Mouse (Mus musculus) fibroblast of lung, adult 2 months (primary cell): ENCODE data around the gene St6galnac3.
"Not testable (repeated sequence)": the region's sequence is repeated elsewhere in the genome, so short reads cannot be mapped to it uniquely, and the experiment has no call there.

Experiments
- DNase-seq: peaks from one replicate; pipeline ENCODE4 v3.0.0-alpha.2; 2011; ENCODE audit warnings: low read depth

St6galnac3 gene

DNA sequence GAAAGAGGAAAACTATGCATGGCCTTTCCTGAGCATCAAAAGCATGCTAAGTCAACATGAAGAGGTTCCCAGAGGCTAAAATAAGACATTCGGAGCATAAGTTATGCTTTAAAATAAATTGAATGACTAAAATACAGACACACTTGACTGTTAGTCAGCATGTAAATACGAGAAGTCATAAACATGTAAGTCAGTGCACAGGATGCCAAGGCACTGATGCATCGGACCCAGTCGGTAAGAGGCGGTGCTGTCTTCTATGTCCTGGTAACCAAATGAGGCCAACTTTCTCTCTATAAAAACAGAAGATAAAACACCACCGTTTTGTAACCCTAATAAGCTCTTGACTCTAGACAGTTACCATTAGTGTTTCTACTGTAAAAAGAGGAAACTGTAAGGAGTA is 317.3 kb downstream of the St6galnac3 start:
- no peak for DNase-seq

DNA sequence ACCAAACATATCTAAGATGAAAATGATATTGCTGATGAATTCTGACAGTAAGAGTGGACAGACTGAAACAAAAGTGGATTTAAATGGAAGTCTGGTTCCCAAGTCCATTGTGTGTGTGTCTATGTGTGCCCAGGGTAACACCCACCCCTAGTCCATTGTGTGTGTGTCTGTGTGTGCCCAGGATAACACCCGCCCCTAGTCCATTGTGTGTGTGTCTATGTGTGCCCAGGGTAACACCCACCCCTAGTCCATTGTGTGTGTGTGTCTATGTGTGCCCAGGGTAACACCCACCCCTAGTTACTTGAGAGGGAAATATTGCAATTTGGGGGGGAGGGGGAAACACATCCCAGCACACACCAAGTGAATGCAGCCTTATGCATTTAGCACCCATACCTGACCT is 318.1 kb downstream of the St6galnac3 start:
- DNase-seq = no peak

DNA sequence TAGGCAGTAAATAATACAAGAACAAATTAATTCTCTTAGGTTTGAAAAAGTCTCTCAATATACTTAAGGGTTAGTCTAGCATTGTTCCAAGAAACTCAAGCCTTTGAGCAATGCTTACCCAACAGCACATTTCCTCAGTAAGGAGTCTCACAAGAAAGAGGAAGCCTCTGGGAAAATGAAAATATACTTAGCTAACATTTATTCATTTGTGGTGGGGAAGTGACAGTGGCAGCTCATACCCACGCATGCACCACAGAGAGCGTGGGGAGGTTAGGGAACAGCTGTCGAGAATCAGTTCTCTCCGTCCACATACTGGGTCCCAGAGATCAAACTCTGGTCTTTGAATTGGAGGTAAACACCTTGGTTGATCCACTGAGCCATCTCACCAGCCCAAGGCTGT is 318.8 kb downstream of the St6galnac3 start:
- DNase-seq = no peak

DNA sequence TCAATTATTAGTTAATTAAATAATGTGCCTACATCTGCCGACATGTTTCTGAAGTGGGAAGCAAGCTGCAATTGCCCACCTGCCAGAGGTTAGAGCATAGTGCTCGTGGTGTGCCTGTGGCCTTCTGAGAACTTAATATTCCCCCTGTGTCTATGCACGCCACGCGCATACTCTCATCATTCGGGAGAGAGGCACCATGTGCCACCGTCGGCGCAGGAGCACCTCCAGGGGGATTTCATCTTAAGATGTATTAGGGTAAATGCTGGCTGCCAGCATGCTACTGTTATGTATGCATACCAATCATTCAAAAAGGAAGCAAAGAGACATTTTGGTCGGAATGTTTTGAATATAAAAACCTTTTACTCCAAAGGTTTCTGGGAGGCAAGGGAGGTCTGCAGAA is 319.3 kb downstream of the St6galnac3 start:
- DNase-seq = no peak

DNA sequence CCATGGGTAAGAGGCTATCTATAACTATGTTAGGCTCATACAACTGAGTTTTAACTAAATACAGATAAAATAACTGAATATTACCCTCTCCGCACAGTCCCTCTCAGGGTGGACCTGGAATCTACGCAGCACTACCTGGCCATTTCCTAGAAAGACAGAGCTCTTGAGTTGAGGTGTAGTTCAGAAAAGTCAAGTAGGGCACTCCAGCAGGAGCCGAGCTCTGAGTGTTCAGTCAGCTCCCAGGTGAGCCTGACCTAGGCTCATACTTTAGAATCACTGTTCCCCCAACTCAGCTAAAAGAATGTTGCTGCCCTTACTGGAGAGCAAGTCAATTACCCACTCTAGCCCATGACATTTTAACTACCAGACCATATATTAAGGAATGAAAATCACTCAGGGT is 324.7 kb downstream of the St6galnac3 start:
- DNase-seq = no peak

DNA sequence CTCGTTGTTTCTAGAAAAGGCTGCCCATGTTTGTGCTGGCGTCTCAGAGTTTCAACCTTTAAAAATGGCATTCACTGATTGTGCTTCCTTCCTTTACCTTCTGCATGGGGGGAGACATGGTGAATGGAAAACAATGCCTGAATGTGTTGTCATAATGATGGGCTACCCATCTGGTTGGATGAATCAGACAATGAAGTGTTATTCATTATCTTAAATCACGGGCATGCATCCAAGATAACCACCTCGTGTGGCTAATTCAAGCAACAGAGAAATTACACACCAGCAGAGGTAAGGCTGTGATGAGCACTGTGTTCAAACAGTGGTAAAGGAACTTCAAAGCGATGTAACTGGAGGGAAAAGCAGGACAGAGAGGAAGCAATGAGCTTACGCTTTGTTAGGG is 325.4 kb downstream of the St6galnac3 start:
- no peak for DNase-seq

DNA sequence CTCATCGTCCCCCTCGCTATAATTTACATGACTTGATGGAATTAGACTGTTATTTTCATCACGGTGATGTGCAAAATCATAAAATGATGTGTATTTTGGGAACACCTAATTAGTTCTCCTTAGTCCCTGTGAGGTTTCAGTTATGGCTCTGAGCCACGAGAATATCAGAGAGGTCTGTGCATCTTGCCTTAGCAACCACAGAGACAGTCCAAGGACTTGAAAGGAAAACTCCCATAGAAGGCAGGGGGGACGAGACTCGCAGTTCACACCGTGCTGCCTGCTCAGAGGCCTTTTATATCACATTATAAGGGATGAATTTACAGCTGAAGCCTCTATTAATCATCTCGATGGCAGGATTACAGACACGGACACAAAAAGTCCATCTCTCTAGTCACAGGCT is 327.2 kb downstream of the St6galnac3 start:
- DNase-seq = no peak

DNA sequence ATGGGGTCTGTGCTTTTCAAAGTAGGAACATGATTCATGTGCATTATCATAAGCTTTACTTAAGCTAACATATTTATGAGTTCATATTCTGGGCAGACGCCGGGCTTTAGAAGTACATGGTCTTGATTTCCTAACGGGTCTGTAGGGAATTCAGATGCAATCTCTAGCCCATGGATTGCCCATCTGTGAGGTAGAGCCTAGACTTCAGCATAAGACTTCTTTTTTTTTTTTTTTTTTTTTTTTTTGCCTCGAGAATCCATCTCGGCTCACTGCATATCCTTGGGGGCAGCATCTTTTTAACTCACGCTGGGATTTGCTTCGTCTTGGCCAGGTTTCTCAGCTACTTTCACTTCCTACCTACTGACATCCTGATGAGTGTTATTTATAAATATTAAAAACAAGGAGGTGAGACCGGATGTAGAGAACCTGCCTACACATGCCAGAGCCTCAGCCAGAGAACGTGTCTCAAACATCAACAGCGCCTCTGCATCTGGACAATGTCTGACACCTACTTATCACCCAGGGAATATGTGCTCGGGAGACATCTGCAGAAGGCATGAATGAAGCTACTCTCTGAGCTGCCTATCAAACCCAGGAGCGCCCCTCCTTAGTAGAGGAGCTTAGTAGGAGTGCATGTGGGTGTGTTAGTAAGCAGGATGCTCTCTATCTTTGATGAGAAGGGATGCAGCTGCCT is 328.5 kb downstream of the St6galnac3 start:
- no peak for DNase-seq

DNA sequence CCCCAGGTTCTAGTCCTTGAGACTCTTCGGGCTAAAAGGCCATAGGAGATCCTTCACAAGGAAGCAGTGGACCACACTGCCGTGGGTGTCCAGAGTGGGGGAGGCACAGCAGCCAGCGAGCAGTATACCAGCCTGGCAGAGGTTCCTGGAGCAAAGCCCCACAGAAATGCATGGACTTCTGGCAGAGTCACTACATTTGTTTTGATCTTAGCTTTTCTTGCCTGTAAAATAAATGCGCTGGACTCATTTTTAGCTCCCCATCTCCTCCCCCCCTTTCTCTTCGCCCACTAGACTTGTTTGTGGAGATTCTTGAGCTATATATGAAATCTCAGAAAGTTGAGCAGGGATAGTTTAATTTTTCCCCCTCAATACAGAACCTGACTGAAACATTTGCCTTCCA is 329.6 kb downstream of the St6galnac3 start:
- DNase-seq = no peak

DNA sequence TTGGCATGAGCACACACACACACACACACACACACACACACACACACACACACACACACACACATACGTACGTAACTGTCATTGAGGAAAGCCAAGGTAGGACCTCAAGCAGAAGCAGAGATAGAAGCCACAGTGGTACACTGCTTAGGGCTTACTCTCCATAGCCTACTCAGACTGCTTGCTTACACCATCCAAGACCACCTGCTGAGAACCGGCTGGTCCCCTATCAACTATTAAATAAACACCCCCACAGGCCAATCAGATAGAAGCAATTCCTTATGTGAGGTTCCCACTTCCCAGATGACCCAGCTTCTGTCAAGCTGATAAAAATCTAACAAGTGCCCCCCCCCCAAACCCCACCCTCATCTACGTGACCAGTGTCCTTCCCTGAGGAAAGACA is 330.2 kb downstream of the St6galnac3 start:
- no peak for DNase-seq

DNA sequence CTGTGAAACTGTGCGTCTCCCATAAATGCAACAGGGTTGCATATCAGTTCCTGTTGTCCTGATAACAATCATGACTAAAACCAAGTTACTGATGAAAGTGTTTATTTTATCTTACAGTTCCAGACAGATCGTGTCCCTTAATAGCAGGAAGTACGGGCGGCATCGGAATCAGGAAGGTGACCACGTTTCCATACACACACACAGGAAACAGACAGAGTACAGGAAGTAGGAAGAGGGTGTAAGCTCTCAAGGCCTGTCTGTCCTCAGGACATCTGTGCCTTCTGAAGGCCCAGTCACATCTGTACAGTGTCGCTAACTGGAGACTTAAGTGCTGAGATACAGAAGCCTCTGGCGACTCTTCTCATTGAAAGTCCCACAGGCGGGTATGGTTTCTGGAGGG is 330.8 kb downstream of the St6galnac3 start:
- no peak for DNase-seq

DNA sequence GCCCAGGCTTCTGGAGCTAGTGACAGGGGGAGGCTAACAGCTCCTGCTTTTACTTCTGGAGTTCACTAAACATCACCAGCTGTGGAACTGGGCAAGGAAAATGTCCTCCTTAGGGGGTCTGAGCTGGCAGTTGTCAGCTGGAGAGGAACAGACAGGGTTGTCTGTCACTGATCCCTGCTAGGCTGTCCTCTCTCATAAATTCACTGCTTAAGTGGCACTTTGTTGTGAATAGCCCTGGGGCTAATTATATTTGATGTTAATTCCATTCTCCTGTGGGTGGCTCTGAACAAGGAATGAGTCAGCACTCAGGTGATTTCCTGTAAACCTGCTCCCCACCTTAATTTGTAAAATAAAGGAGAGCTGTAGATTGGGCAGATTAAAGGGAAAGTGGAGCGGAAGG is 333.5 kb downstream of the St6galnac3 start:
- DNase-seq = not testable (repeated sequence)

DNA sequence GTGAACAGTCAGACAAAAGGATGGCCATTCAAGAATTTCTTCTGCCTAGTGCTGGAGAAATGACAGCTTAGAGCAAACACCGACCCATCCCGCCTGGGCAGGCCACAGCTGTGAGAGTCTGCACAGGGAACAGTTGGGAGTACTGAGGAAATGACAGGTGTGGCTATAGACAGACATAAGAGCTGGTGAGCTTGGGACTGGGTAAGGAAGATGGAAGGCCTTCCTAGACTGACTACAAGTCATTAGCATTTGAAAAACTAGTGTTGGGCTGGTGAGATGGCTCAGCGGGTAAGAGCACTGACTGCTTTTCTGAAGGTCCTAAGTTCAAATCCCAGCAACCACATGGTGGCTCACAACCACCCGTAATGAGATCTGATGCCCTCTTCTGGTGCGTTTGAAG is 340.3 kb downstream of the St6galnac3 start:
- DNase-seq = not testable (repeated sequence)

DNA sequence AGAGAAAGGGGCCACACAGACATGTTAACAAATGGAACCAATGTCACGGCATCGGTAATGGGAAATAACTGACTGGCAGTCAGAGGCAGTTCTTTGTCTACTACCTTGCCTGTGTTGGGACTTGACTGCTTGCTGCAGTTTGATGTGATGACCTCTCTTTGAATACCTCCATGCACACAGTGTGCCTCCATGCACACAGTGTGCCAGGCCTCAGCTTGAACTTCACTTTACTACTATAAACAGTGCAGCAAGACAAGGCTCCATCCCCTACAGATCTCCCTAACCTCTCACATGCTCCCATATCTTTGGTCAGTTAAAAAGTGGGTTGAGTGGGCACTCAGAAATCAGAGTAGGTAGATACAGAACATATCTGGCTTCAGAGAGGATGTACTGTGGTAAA is 341.3 kb downstream of the St6galnac3 start:
- no peak for DNase-seq

DNA sequence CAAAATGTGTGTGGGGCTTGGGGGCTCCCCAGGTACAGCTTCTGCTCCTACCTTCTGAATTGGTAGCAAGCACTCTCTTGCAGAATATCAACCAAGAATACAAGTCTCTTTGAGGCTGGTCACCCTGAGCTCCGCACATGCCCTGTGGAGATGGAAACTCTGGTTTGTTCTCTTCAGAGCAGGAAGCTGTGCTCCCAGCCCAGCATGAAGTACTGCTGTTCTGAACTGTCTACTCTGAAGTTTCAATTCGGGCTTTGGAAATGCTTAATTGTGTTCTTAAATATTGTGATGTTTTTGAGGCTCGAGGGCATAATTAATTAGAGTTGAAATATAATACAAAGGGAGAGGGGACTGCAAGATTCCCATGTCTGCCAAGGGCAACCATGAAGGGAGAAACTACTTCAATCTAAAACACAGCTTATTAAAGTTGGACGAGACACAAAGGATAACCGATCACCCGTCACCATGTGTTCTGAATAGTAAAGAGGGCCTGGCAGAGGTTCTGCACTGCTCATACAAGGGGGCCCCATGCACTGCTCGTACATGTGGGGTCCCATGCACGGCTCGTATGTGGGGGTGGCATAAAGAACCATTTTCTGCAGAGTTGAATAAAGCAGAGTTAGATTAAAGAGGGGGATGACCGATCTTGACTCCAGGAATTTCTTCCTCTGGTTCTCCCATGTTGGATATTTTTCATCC is 359.8 kb downstream of the St6galnac3 start:
- DNase-seq = no peak

DNA sequence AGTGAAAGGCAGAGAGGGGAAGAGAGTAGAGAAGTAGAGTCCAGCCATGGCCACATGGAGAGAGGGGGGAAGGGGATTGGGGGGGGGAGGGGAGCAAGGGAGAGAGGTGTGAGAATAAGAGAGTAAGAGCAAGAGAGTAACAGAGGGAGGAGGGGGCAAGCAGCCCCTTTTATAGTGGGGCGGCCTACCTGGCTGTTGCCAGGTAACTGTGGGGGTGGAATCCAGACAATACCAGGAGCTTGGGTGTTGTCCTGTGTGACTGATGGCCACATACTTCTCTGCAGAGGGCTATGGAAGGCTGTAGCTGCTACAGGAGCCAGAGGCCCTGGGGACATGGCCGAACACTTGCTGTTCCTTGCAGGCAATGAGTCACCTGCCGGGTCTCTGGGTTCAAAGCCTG is 360.6 kb downstream of the St6galnac3 start:
- no peak for DNase-seq

DNA sequence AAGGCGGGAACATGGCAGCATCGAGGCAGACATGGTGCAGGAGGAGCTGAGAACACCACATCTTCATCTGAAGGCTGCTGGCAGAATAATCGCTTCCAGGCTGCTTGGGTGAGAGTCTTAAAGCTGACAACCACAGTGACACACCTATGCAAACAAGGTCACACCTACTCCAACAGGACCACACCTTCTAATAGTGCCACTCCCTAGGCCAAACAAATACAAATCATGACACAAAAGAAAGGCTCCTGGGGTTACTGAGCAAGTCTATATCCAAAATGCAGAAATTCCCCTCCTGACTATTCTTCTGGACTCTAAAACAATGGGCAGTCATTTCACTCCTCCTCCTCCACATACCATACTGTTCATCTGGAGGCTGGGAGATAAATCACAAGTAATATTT is 365.0 kb downstream of the St6galnac3 start:
- no peak for DNase-seq

DNA sequence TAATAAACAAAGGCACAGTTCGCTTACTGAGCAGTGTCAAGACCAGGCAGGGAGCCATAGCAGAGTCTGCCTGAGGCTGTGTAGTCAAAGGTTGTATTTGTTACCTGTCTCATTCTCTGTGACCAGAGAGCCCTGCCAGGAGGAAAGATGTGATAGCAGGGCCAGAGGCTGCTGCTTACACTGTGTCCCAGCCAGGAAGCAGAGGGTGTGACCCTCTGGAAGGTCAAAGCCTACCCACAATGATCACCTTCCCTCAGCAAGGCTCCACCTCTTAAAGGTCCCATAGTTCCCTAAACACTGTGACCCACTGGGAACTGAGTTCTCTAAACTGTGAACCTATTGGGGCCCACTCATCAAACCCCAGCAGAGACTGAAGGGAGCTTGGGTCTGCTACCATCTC is 368.9 kb downstream of the St6galnac3 start:
- no peak for DNase-seq

DNA sequence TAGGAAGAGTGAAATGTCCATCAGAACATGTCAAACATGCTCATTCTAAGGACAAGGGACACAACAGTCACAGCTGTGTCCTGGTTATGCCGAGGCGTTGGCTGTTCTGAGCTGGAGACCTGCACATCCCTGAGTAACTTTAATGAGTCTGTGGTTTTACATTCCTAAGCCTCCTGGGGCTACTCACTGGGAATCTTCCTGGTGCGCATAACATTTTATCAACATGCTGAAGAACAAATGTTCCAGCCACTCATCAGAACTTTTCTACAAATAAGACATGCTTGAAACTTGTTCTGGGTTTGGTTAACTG is 370.0 kb downstream of the St6galnac3 start:
- DNase-seq = no peak

DNA sequence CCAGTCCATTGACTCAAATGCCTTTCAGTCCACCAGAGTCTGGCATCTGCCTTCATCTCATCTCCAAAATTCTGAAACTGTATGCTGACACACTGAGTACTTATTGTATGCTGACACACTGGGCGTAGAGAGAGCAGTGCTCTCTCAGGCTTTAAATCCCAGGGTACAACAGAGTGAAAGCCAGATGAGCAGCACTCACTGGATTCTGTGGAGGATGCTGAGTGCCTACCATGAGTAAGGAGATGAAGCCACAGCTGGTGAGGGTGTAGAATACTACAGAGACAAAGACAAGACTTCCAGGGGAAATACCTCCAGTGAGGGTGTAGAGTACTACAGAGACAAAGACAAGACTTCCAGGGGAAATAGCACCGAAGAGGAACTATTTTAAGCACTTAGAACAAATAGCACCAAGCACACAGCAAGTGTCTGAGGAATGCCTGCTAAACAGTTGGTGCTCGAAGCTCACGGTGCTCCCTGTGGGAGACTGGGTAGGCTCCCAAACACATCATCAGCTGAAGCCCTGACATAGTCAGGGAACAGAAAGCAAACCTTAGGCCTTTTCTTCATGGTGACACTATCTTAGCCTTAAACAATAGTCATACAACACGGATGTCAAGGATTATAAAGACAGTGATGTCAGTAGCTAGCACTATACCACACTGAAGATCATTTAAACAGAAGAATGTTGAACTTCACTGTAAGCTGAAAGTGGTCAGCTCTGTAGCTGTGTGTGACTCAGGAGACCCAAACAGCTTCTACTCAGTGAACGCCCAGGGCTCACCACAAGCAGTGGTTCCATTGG is 370.6 kb downstream of the St6galnac3 start:
- DNase-seq = no peak

DNA sequence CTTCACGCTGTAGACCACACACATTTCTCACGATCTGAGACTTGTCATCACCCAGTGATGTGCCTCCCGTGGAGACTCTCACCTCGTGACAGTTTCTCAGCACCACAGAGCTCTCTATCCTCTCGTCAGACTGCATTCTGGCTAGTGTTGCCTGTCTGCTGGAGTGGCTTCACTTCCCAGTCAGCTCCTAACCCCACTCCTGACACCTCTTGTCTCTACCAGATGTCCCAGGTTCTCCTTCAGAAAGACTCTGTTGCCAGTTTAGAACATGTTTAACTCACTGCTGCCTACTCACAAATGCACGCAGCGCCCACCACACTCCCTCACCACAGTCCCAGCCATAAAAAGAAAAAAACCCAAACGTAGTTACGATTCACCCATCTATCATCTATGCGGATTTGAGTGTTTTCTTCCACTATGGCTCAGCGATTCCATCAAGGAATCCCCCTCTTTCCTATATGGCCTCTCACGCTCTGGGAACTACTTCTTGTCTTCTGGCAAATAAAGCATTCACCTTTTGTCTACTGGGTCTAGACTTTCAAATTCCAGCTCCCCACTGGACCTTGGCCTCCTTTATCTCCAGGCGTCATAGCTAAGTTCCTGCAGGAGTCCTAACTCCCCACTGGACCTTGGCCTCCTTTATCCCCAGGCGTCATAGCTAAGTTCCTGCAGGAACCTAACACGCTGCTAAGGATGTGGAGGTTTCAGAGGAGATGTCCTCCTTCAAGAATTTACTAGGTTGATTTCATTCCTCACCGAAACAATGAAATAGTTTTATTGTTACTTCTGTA is 371.5 kb downstream of the St6galnac3 start:
- DNase-seq = no peak

DNA sequence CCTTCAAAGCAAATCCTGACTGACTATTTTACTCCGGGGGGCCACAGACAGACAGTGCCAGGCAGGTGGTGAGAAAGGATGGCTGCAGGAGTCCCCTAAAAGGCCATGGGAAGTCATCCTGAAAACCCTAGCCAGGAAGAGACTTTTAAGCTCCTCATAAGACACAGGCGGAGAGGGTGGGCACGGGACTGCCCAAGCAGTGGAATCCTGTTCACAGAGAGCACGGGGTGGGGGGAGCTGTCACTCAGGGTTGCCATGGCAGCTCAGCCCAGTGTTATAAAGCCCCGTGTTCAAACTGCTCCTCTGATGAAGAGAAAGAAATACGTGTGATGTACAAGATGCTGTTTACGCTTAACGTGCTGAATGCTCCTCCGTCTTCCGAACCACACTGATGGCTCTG is 375.0 kb downstream of the St6galnac3 start:
- no peak for DNase-seq
